Mouse (Mus musculus) ES-Bruce4 (cell line): Measurements from ENCODE around the gene Cd79b.

ENCODE experiments used
- CTCF ChIP-seq: IDR thresholded peaks from one replicate; pipeline ENCODE4 v1.8.1; 2011; ENCODE audit warnings: low read depth, low read length
- EP300 ChIP-seq: IDR thresholded peaks from 2 replicates; pipeline ENCODE4 v1.6.1; 2011; ENCODE audit warnings: low read depth, low read length; ENCODE audit not compliant: insufficient read depth
- POLR2A ChIP-seq: IDR thresholded peaks from one replicate; pipeline ENCODE4 v1.8.1; 2011; ENCODE audit warnings: low read length; ENCODE audit not compliant: insufficient read depth

GRCm38 (mm10) chr11:106326475-106326874, 11.9 kb upstream of the Cd79b start:
- no peak for TF ChIP-seq EP300
- TF ChIP-seq POLR2A = no peak
- TF ChIP-seq CTCF = no peak
